In genomic region chr6:67069219-67069762, GRCm38 (mm10) we compare ENCODE assay signal across 10 mouse cellular contexts. TPM values are rescaled to one million over a fixed set of nuclear protein-coding genes. Genes with fewer than 3 reads are reported as not detected.
DNase-seq lines count a peak whose midpoint lies in the region; ATAC-seq and TF ChIP-seq lines count a peak whose summit lies in the region.
"Had no signal": no experiment of that assay in that cellular context is flagged by ENCODE, and none has a peak within 500 bp of the region (broad histone marks: within the 10 kb centered on the region; RNA-seq: fewer than 3 reads in every experiment).

No protein-coding gene starts in this region.

- H3K36me3 ChIP-seq in E14TG2a.4 (ENCODE audit: insufficient read depth, low read length) = no peaks in the 10 kb centered on the region
- no peaks in the 10 kb centered on the region for H3K36me3 ChIP-seq in intestine, embryonic 15.5 days
- H3K36me3 ChIP-seq: heart, embryonic 13.5 days; limb, embryonic 12.5 days had no signal

- H3K27ac ChIP-seq in intestine, embryonic 15.5 days = 0 out of 2 replicates have a peak overlapping the region, but pooled peaks have one; percentile 72
- H3K27ac ChIP-seq: heart, embryonic 13.5 days; limb, embryonic 12.5 days had no signal

- ATAC-seq in intestine, embryonic 15.5 days = no peak
- peak; percentile 90 for ATAC-seq in megakaryocyte progenitor cell, adult 5-6 weeks (replicated peaks; ENCODE audit: poor library complexity)

- H3K27me3 ChIP-seq in E14TG2a.4 (ENCODE audit: insufficient read depth, low read length) = 0 out of 2 replicates have a peak, but pooled peaks cover 3% of the 10 kb centered on the region
- no peaks in the 10 kb centered on the region for H3K27me3 ChIP-seq in intestine, embryonic 15.5 days (replicated peaks)
- H3K27me3 ChIP-seq: heart, embryonic 13.5 days; limb, embryonic 12.5 days had no signal

- peak overlapping the region; percentile 14; the same call in 1 of the 2 replicates for H3K4me3 ChIP-seq in E14TG2a.4 (replicated peaks; ENCODE audit: low read length)
- no peak overlapping the region for H3K4me3 ChIP-seq in intestine, embryonic 15.5 days (replicated peaks)
- H3K4me3 ChIP-seq: heart, embryonic 13.5 days; limb, embryonic 12.5 days had no signal

- no peaks in the 10 kb centered on the region for H3K9me3 ChIP-seq in E14TG2a.4 (ENCODE audit: low read length)
- H3K9me3 ChIP-seq in intestine, embryonic 15.5 days = no peaks in the 10 kb centered on the region
- H3K9me3 ChIP-seq: heart, embryonic 13.5 days; limb, embryonic 12.5 days had no signal

- WGBS in intestine, embryonic 15.5 days = 70% methylated on average over 8 of the region's 8 CpGs

- H3K9ac ChIP-seq in intestine, embryonic 15.5 days = no peak overlapping the region
- H3K9ac ChIP-seq: heart, embryonic 13.5 days; limb, embryonic 12.5 days had no signal

- no peak for TF ChIP-seq CTCF in E14TG2a.4 (conservative IDR thresholded peaks at IDR 0.05; ENCODE audit: low read length)

- peaks cover 24% of the 10 kb centered on the region for H3K4me1 ChIP-seq in E14TG2a.4 (replicated peaks; ENCODE audit: low read depth, low read length)
- H3K4me1 ChIP-seq in intestine, embryonic 15.5 days (replicated peaks) = 0 out of 2 replicates have a peak, but pooled peaks cover 3% of the 10 kb centered on the region
- H3K4me1 ChIP-seq: heart, embryonic 13.5 days; limb, embryonic 12.5 days had no signal

- peak overlapping the region; percentile 38 for H3K4me2 ChIP-seq in intestine, embryonic 15.5 days (replicated peaks)
- H3K4me2 ChIP-seq: heart, embryonic 13.5 days; limb, embryonic 12.5 days had no signal

- peak; percentile 27 for DNase-seq in kidney, adult 9 months
- DNase-seq in kidney, adult 8-10 months = no peak
- no peak for DNase-seq in frontal cortex, adult 2 months (ENCODE audit: extremely low spot score in 1 of 2, low spot score in 1 of 2)
- no peak for DNase-seq in cerebellum, adult 11-12 months
- no peak for DNase-seq in left cerebral cortex, adult 18-20 months (ENCODE audit: low spot score in 2 of 2)

RNA-seq across cellular contexts. Expression of gene Gadd45a, which starts 32.0 kb away (rescaled TPM):
- polyA plus RNA-seq in intestine, embryonic 15.5 days (2015; fragmentation: Nextera tagmentation; extraction: Ambion mirVana) = 29.6 and 37.5 TPM in 2 replicates
- total RNA-seq in megakaryocyte progenitor cell, adult 5-6 weeks (2015) = 50.6 and 58.0 TPM in 2 replicates
- total RNA-seq in megakaryocyte progenitor cell, adult 5-6 weeks (2017) = 40.4 and 64.3 TPM in 2 replicates
- polyA plus RNA-seq in frontal cortex, adult 2 months (2012; rRNA removed) = 13.5 and 17.8 TPM in 2 replicates
- total RNA-seq in left cerebral cortex, adult 18-20 months (2021) = 10 to 100 TPM; 10.1 to 15.4 TPM
